Mouse (Mus musculus) G1E (cell line): Measurements from ENCODE around the gene Zdbf2.

Experiments used
- CTCF ChIP-seq: IDR thresholded peaks from 2 replicates; pipeline ENCODE4 v1.5.1; 2012; ENCODE audit warnings: low read depth, low read length, inconsistent platforms, mixed read lengths
- GATA1 ChIP-seq: IDR thresholded peaks from 2 replicates; pipeline ENCODE4 v1.6.1; 2012; ENCODE audit warnings: borderline replicate concordance, low read length, inconsistent platforms, mixed read lengths
- GATA2 ChIP-seq: IDR thresholded peaks from 2 replicates; pipeline ENCODE4 v1.6.1; 2012; ENCODE audit warnings: low read depth, low read length, inconsistent platforms, borderline replicate concordance
- POLR2AphosphoS5 ChIP-seq: IDR thresholded peaks from 2 replicates; pipeline ENCODE4 v1.6.1; 2012; ENCODE audit warnings: low read depth, low read length, inconsistent platforms; ENCODE audit not compliant: insufficient replicate concordance
- TAL1 ChIP-seq: conservative IDR thresholded peaks from 2 replicates; pipeline ENCODE4 v1.6.1; 2012; ENCODE audit warnings: low read depth, low read length, inconsistent platforms, mixed read lengths

DNA sequence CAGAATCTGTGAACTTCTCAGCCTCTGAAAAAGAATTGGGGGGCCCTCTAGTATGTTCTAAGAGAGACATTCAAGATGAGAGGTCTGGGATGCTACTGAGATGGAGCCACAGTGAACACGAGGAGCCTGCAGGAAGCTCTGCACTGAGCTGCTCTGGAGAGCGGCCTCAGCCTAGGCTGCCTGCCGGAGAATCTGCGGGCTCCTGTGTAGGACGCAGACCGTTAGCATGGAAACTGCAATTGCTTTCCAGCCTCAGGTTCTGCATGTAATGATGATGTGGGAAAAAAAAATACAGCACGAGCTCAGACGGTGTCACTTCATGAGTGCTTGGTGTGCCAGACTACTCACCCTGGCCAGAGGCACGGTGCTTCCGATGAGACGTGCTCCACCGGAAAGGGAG, 6.9 kb upstream of the Zdbf2 start:
- TF ChIP-seq POLR2AphosphoS5 (no peak), CTCF (no peak), GATA1 (no peak), TAL1 (no peak), GATA2 (no peak)
